Mouse (Mus musculus) heart, embryonic 15.5 days (tissue): Measurements from ENCODE around the gene Slc27a3. TPM values are rescaled to one million over a fixed set of nuclear protein-coding genes. Genes with fewer than 3 reads are reported as not detected.

ENCODE experiments used
- ATAC-seq: fragments of 200-750 bp; cut with Nextera tagmentation; replicated peaks from 2 replicates; pipeline ENCODE4 v1.8.0; 2017; ENCODE audit warnings: low read depth, moderate TSS enrichment; ENCODE audit not compliant: insufficient number of reproducible peaks, insufficient read depth, low FRiP score
- H3K27ac ChIP-seq: fragments of 300-500 bp; sonication (generic); 2 replicates; pipeline ENCODE4 v1.5.1; 2015; ENCODE audit warnings: mild to moderate bottlenecking, inconsistent platforms
- H3K27me3 ChIP-seq: fragments of 300-500 bp; sonication (generic); 2 replicates; pipeline ENCODE4 v1.6.1; 2015; ENCODE audit warnings: inconsistent platforms
- H3K36me3 ChIP-seq: fragments of 300-500 bp; sonication (generic); 2 replicates; pipeline ENCODE4 v1.6.1; 2015; ENCODE audit warnings: mild to moderate bottlenecking, inconsistent platforms
- H3K4me1 ChIP-seq: fragments of 300-500 bp; sonication (generic); replicated peaks from 2 replicates; pipeline ENCODE4 v1.6.1; 2015; ENCODE audit warnings: inconsistent platforms
- H3K4me2 ChIP-seq: fragments of 300-500 bp; sonication (generic); 2 replicates; pipeline ENCODE4 v1.6.1; 2015; ENCODE audit warnings: inconsistent platforms, mild to moderate bottlenecking, moderate library complexity
- H3K4me3 ChIP-seq: fragments of 300-500 bp; sonication (generic); 2 replicates; pipeline ENCODE4 v1.5.1; 2015; ENCODE audit warnings: mild to moderate bottlenecking, inconsistent platforms
- H3K9ac ChIP-seq: fragments of 300-500 bp; sonication (generic); 2 replicates; pipeline ENCODE4 v1.6.1; 2015; ENCODE audit warnings: mild to moderate bottlenecking, inconsistent platforms
- H3K9me3 ChIP-seq: fragments of 300-500 bp; sonication (generic); replicated peaks from 2 replicates; pipeline ENCODE4 v1.6.1; 2016; ENCODE audit warnings: inconsistent platforms
- WGBS: fragments of 180-500 bp; shearing (Covaris S2); methylation state at CpG from one replicate; pipeline ENCODE4 v1.1.7; 2015; ENCODE audit warnings: mixed read lengths; 5-methylcytosine and 5-hydroxymethylcytosine counted together
- polyA plus RNA-seq: library from polyadenylated mRNA; unstranded; fragments of >200 nt; fragmentation: Nextera tagmentation; extraction: Ambion mirVana; gene quantifications from 2 replicates; pipeline ENCODE4 v1.2.1, GENCODE M21; 2015

The Slc27a3 gene
- polyA plus RNA-seq, 1 experiment from 2014 or later = 4.8 TPM

DNA sequence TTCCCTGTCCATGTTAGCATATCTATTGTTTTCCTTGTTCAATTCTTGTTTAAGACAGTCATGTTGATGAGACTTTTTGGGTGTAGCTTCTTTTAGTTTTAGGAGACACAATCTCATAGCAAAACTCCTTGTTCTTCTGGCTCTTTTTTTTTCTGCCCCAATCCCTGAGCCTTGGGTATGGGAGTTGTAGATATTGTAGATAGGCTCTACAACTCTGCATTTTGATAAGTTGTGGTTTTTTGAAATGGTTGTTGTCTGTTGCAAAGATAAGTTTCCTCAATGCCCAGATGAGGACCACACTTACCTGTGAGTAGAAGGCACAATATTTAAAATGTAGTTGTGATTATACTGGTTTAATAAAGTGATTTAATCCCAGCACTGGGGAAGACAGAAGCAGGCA, 49.6 kb downstream of the Slc27a3 start:
- H3K27ac ChIP-seq = no peak overlapping the region
- peaks cover 10% of the 10 kb centered on the region; the same call in 1 of the 2 replicates for H3K4me1 ChIP-seq
- no peaks in the 10 kb centered on the region for H3K9me3 ChIP-seq
- H3K9ac ChIP-seq = no peak overlapping the region
- ATAC-seq = no peak
- peaks cover 19% of the 10 kb centered on the region for H3K36me3 ChIP-seq
- H3K27me3 ChIP-seq = no peaks in the 10 kb centered on the region
- no peak overlapping the region for H3K4me2 ChIP-seq
- no peak overlapping the region for H3K4me3 ChIP-seq

DNA sequence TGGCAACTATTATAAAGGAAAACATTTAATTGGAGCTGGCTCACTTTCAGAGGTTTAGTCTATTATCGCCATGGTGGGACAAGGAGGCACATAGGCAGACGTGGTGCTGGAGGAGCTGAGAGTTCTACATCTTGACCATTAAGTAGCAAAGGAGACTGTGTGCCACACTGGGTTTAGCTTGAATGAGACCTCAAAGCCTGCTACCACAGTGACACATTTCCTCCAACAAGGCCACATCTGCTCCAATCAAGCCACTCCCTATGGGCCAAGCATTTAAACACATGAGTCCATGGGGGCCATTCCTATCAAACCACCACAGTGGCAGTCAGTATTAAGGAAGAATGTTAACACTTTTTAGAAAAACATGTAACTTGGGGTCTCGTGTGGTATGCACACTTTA, 51.5 kb downstream of the Slc27a3 start:
- H3K27ac ChIP-seq = 0 out of 2 replicates have a peak overlapping the region, but pooled peaks have one; percentile 17
- 60% methylated on average over 3 of the region's 3 CpGs for WGBS
- H3K9me3 ChIP-seq = no peaks in the 10 kb centered on the region
- no peak overlapping the region for H3K4me3 ChIP-seq
- no peak for ATAC-seq
- no peaks in the 10 kb centered on the region for H3K27me3 ChIP-seq
- no peak overlapping the region for H3K9ac ChIP-seq
- peaks cover 14% of the 10 kb centered on the region for H3K36me3 ChIP-seq
- peaks cover 10% of the 10 kb centered on the region; the same call in 1 of the 2 replicates for H3K4me1 ChIP-seq
- no peak overlapping the region for H3K4me2 ChIP-seq

DNA sequence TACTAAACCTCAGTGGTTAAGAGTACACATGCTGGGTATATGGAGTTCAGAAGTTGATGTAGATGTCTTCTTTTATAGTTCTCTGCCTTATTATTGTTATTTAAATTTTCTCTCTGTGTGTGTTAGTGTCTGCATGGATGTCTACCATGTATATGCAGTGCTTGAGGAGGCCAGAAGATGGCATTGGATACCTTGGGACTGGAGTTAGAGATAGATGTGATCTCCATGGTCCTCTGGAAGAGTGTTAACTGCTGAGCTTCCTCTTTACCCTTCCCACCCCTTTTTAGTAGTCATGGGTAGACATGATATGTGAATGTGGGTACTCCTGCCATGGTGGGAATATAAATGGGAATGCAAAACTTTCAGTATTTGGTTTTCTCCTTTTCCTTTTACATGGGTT, 54.2 kb downstream of the Slc27a3 start:
- Histone ChIP-seq H3K9me3 (no peaks in the 10 kb centered on the region), H3K4me1 (peaks cover 10% of the 10 kb centered on the region; the same call in 1 of the 2 replicates), H3K27ac (no peak overlapping the region), H3K9ac (no peak overlapping the region), H3K4me3 (no peak overlapping the region), H3K27me3 (no peaks in the 10 kb centered on the region), H3K4me2 (no peak overlapping the region), H3K36me3 (no peaks in the 10 kb centered on the region)
- no peak for ATAC-seq

Other genes starting within 250 kb of the Slc27a3 start
- gene Rps27, start 176.3 kb downstream of the Slc27a3 start, polyA plus RNA-seq = 766 and 874 TPM in 2 replicates
- gene Rab13, start 176.2 kb downstream of the Slc27a3 start, polyA plus RNA-seq = 22.1 and 24.0 TPM in 2 replicates
- 78.4 and 79.5 TPM in 2 replicates for gene Jtb, start 158.3 kb downstream of the Slc27a3 start, polyA plus RNA-seq
- 2.2 and 3.0 TPM in 2 replicates for gene Creb3l4, start 146.4 kb downstream of the Slc27a3 start, polyA plus RNA-seq
- 76.0 and 86.2 TPM in 2 replicates for gene Slc39a1, start 141.8 kb downstream of the Slc27a3 start, polyA plus RNA-seq
- gene Crtc2, start 135.8 kb downstream of the Slc27a3 start, polyA plus RNA-seq = 10.8 and 15.9 TPM in 2 replicates
- 4.6 and 6.9 TPM in 2 replicates for gene Dennd4b, start 124.8 kb downstream of the Slc27a3 start, polyA plus RNA-seq
- gene Gatad2b, start 96.8 kb downstream of the Slc27a3 start, polyA plus RNA-seq = 7.1 and 9.5 TPM in 2 replicates
- 16.7 and 22.6 TPM in 2 replicates for gene Ints3, start 43.7 kb upstream of the Slc27a3 start, polyA plus RNA-seq
- gene Npr1, start 75.9 kb upstream of the Slc27a3 start, polyA plus RNA-seq = 10.1 and 12.5 TPM in 2 replicates
- gene Ilf2, start 86.2 kb upstream of the Slc27a3 start, polyA plus RNA-seq = 97.3 and 108 TPM in 2 replicates
- gene Snapin, start 101.1 kb upstream of the Slc27a3 start, polyA plus RNA-seq = 71.5 and 75.1 TPM in 2 replicates
- gene Chtop, start 119.6 kb upstream of the Slc27a3 start, polyA plus RNA-seq = 90.9 and 98.3 TPM in 2 replicates
- 247 and 315 TPM in 2 replicates for gene S100a1, start 124.5 kb upstream of the Slc27a3 start, polyA plus RNA-seq
- 73.0 and 94.1 TPM in 2 replicates for gene S100a13, start 124.5 kb upstream of the Slc27a3 start, polyA plus RNA-seq
- gene S100a14, start 136.9 kb upstream of the Slc27a3 start, polyA plus RNA-seq = 1.1 and 7.5 TPM in 2 replicates
- gene S100a16, start 147.3 kb upstream of the Slc27a3 start, polyA plus RNA-seq = 89.3 and 103 TPM in 2 replicates
- gene S100a3, start 170.6 kb upstream of the Slc27a3 start, polyA plus RNA-seq = 0.08 and 1.7 TPM in 2 replicates
- gene S100a2, start 200.3 kb upstream of the Slc27a3 start, polyA plus RNA-seq = not detected in 2 replicates
- not detected in 2 replicates for gene Gm42674, start 212.0 kb upstream of the Slc27a3 start, polyA plus RNA-seq
- gene S100a4, start 213.8 kb upstream of the Slc27a3 start, polyA plus RNA-seq = 2.8 and 7.5 TPM in 2 replicates
- not detected in 2 replicates for gene S100a5, start 218.6 kb upstream of the Slc27a3 start, polyA plus RNA-seq
- gene S100a6, start 222.9 kb upstream of the Slc27a3 start, polyA plus RNA-seq = 48.9 and 70.5 TPM in 2 replicates